In the genomic region with DNA sequence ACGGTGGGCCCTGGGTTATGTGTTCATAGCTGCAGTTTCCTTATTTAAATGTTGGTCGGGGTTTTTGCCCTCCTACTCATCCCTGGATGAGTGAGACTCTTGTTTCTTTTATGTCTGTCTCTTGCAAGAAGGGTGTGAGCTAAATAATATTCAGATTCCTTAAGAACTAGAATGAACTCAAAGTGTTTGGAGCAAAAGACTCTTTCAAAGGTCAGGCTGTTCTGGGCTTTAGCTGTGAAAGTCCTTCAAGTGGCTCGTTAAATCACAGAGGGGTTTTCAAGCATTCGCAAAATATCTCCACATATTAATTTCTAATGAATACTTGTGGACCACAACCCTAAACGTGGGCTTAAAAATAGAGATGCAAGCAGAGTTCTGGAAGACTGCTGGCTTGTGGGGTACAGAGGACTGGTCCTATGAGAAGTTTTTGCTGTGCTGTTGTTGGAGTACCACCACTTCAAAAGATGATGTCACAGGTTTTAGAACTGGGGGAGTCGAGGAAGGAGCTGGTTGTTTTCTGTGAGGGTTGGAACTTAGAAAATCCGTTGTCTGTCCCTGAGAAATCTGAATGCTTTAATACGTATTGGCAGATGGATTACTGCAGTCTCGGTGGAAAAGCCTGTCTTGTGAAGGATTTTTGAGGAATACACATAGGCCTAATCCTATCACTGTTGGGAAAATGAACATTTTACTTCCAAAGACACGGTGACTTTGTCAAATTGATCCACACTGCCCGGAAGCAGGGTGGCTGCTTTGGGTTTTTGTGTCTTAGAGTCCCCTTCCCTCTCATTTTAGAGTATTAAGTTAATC, we compare ENCODE assay signal across 9 mouse cellular contexts. TPM values are rescaled to one million over a fixed set of nuclear protein-coding genes. Genes with fewer than 3 reads are reported as not detected.
A peak's percentile ranks its signal among the peaks of the same experiment; 100 is the strongest.
DNase-seq lines count a peak whose midpoint lies in the region; ATAC-seq lines count a peak whose summit lies in the region.
"Had no signal": no experiment of that assay in that cellular context is flagged by ENCODE, and none has a peak within 500 bp of the region (broad histone marks: within the 10 kb centered on the region; RNA-seq: fewer than 3 reads in every experiment).

No protein-coding gene starts in this region.

- DNase-seq in lung, adult 18-20 months, result no peak
- no peak for DNase-seq in forebrain, embryonic 10.5 days (ENCODE audit: extremely low spot score, low spot score)
- no peak for DNase-seq in intestine, embryonic 14.5 days (ENCODE audit: low spot score)
- no peak for DNase-seq in right cerebral cortex, postnatal 14 days
- no peak for DNase-seq in adrenal gland, adult 18-20 months (ENCODE audit: low spot score in 2 of 2)
- no peak for DNase-seq in lung, postnatal 4 days

- ATAC-seq in lung, embryonic 15.5 days (ENCODE audit: borderline replicate concordance, extremely low read depth, low FRiP score, low TSS enrichment), result no peak
- no peak for ATAC-seq in intestine, embryonic 14.5 days (replicated peaks; ENCODE audit: low FRiP score, low TSS enrichment, low read depth)
- no peak for ATAC-seq in neural tube, embryonic 13.5 days (ENCODE audit: low read depth)

- peak overlapping the region; percentile 99; the same call in 1 of the 2 replicates for H3K27ac ChIP-seq in lung, embryonic 15.5 days
- peak overlapping the region; percentile 97 for H3K27ac ChIP-seq in forebrain, embryonic 10.5 days
- H3K27ac ChIP-seq in intestine, embryonic 14.5 days (ENCODE audit: low read depth), result no peak overlapping the region
- H3K27ac ChIP-seq in neural tube, embryonic 13.5 days (replicated peaks), result peak overlapping the region; percentile 99

- no peaks in the 10 kb centered on the region for H3K36me3 ChIP-seq in lung, embryonic 15.5 days
- no peaks in the 10 kb centered on the region for H3K36me3 ChIP-seq in forebrain, embryonic 10.5 days (replicated peaks)
- no peaks in the 10 kb centered on the region for H3K36me3 ChIP-seq in intestine, embryonic 14.5 days (ENCODE audit: control insufficient read depth, insufficient read depth, low read length)
- no peaks in the 10 kb centered on the region for H3K36me3 ChIP-seq in neural tube, embryonic 13.5 days

- no peaks in the 10 kb centered on the region for H3K9me3 ChIP-seq in lung, embryonic 15.5 days
- no peaks in the 10 kb centered on the region for H3K9me3 ChIP-seq in forebrain, embryonic 10.5 days
- H3K9me3 ChIP-seq in intestine, embryonic 14.5 days (ENCODE audit: control insufficient read depth, low read length), result no peaks in the 10 kb centered on the region
- no peaks in the 10 kb centered on the region for H3K9me3 ChIP-seq in neural tube, embryonic 13.5 days

- H3K4me3 ChIP-seq in lung, embryonic 15.5 days, result peak overlapping the region; percentile 79
- peak overlapping the region; percentile 80 for H3K4me3 ChIP-seq in forebrain, embryonic 10.5 days
- peak overlapping the region; percentile 79 for H3K4me3 ChIP-seq in intestine, embryonic 14.5 days (ENCODE audit: low read depth, low read length)
- H3K4me3 ChIP-seq in neural tube, embryonic 13.5 days, result peak overlapping the region; percentile 58

- WGBS in lung, embryonic 15.5 days, result 51% methylated on average over 11 of the region's 11 CpGs
- WGBS in forebrain, embryonic 10.5 days, result 24% methylated on average over 11 of the region's 11 CpGs
- 50% methylated on average over 11 of the region's 11 CpGs for WGBS in intestine, embryonic 14.5 days
- 41% methylated on average over 11 of the region's 11 CpGs for WGBS in neural tube, embryonic 13.5 days

- peak overlapping the region; percentile 96 for H3K4me2 ChIP-seq in lung, embryonic 15.5 days
- peak overlapping the region; percentile 95 for H3K4me2 ChIP-seq in intestine, embryonic 14.5 days (ENCODE audit: low read length)
- H3K4me2 ChIP-seq in neural tube, embryonic 13.5 days, result peak overlapping the region; percentile 86

- peaks cover 24% of the 10 kb centered on the region for H3K4me1 ChIP-seq in lung, embryonic 15.5 days
- H3K4me1 ChIP-seq in forebrain, embryonic 10.5 days, result peaks cover 48% of the 10 kb centered on the region
- H3K4me1 ChIP-seq in intestine, embryonic 14.5 days (replicated peaks; ENCODE audit: control insufficient read depth, insufficient read depth, low read length), result peaks cover 30% of the 10 kb centered on the region
- H3K4me1 ChIP-seq in neural tube, embryonic 13.5 days (replicated peaks), result peaks cover 35% of the 10 kb centered on the region

- H3K27me3 ChIP-seq in lung, embryonic 15.5 days, result no peaks in the 10 kb centered on the region
- H3K27me3 ChIP-seq in forebrain, embryonic 10.5 days (ENCODE audit: poor library complexity, severe bottlenecking), result peaks cover 33% of the 10 kb centered on the region
- peaks cover 3% of the 10 kb centered on the region; the same call in 1 of the 2 replicates for H3K27me3 ChIP-seq in intestine, embryonic 14.5 days (replicated peaks; ENCODE audit: control insufficient read depth, insufficient read depth, low read length)
- peaks cover 18% of the 10 kb centered on the region for H3K27me3 ChIP-seq in neural tube, embryonic 13.5 days

- peak overlapping the region; percentile 79; the same call in 1 of the 2 replicates for H3K9ac ChIP-seq in lung, embryonic 15.5 days
- H3K9ac ChIP-seq in intestine, embryonic 14.5 days (ENCODE audit: low read length), result peak overlapping the region; percentile 71; the same call in 1 of the 2 replicates
- H3K9ac ChIP-seq in neural tube, embryonic 13.5 days, result peak overlapping the region; percentile 83

RNA-seq across cellular contexts. Expression of a gene that starts 1.7 kb away (rescaled TPM):
- polyA plus RNA-seq in lung, embryonic 15.5 days (2015; fragmentation: Nextera tagmentation; extraction: Ambion mirVana), result 1.7 TPM in 2 replicates
- polyA plus RNA-seq in forebrain, embryonic 10.5 days (2016; fragmentation: Nextera tagmentation; extraction: Ambion mirVana), result 0.14 and 0.25 TPM in 2 replicates
- 0.49 and 0.95 TPM in 2 replicates for polyA plus RNA-seq in intestine, embryonic 14.5 days (2014; fragmentation: Nextera tagmentation; extraction: Ambion mirVana)
- 0.37 and 0.53 TPM in 2 replicates for polyA plus RNA-seq in neural tube, embryonic 13.5 days (2015; fragmentation: Nextera tagmentation; extraction: Ambion mirVana)
- total RNA-seq in adrenal gland, adult 18-20 months (2021), result 10 to 100 TPM; 43.5 to 54.8 TPM

RNA-seq across cellular contexts. Expression of a gene that starts 2.1 kb away (rescaled TPM):
- polyA plus RNA-seq in lung, embryonic 15.5 days (2015; fragmentation: Nextera tagmentation; extraction: Ambion mirVana), result not detected in 2 replicates
- polyA plus RNA-seq in forebrain, embryonic 10.5 days (2016; fragmentation: Nextera tagmentation; extraction: Ambion mirVana), result not detected in 2 replicates
- not detected in 2 replicates for polyA plus RNA-seq in intestine, embryonic 14.5 days (2014; fragmentation: Nextera tagmentation; extraction: Ambion mirVana)
- polyA plus RNA-seq in neural tube, embryonic 13.5 days (2015; fragmentation: Nextera tagmentation; extraction: Ambion mirVana), result not detected in 2 replicates
- total RNA-seq in adrenal gland, adult 18-20 months (2021), result not detected
- total RNA-seq: megakaryocyte progenitor cell, adult 5-6 weeks had no signal

RNA-seq across cellular contexts. Expression of a gene that starts 58.2 kb away (rescaled TPM):
- polyA plus RNA-seq in lung, embryonic 15.5 days (2015; fragmentation: Nextera tagmentation; extraction: Ambion mirVana), result not detected in 2 replicates
- polyA plus RNA-seq in forebrain, embryonic 10.5 days (2016; fragmentation: Nextera tagmentation; extraction: Ambion mirVana), result not detected in 2 replicates
- not detected in 2 replicates for polyA plus RNA-seq in intestine, embryonic 14.5 days (2014; fragmentation: Nextera tagmentation; extraction: Ambion mirVana)
- not detected in 2 replicates for polyA plus RNA-seq in neural tube, embryonic 13.5 days (2015; fragmentation: Nextera tagmentation; extraction: Ambion mirVana)
- total RNA-seq in adrenal gland, adult 18-20 months (2021), result not detected
- total RNA-seq: megakaryocyte progenitor cell, adult 5-6 weeks had no signal
